Mouse (Mus musculus) testis, adult 2 months (tissue): ENCODE data around the gene Gcnt4. TPM values are rescaled to one million over a fixed set of nuclear protein-coding genes. Genes with fewer than 3 reads are reported as not detected.

Source experiments
- H3K27ac ChIP-seq: fragments of 200-500 bp; 2 replicates; pipeline ENCODE4 v1.5.1; 2012; ENCODE audit warnings: low read depth, low read length; ENCODE audit not compliant: control insufficient read depth, insufficient read depth
- H3K27me3 ChIP-seq: fragments of 200-500 bp; 2 replicates; pipeline ENCODE4 v1.6.1; 2012; ENCODE audit warnings: mild to moderate bottlenecking, low read length, moderate library complexity; ENCODE audit not compliant: control insufficient read depth, insufficient read depth
- H3K36me3 ChIP-seq: fragments of 200-500 bp; 2 replicates; pipeline ENCODE4 v1.6.1; 2012; ENCODE audit warnings: mild to moderate bottlenecking, low read length; ENCODE audit not compliant: control insufficient read depth, insufficient read depth
- H3K4me1 ChIP-seq: fragments of 200-500 bp; 2 replicates; pipeline ENCODE4 v1.6.1; 2012; ENCODE audit warnings: low read length; ENCODE audit not compliant: control insufficient read depth, insufficient read depth
- H3K4me3 ChIP-seq: fragments of 200-500 bp; 2 replicates; pipeline ENCODE4 v1.5.1; 2012; ENCODE audit warnings: low read depth, mild to moderate bottlenecking, low read length, moderate library complexity, mixed read lengths; ENCODE audit not compliant: control insufficient read depth
- CTCF ChIP-seq: fragments of 200-500 bp; IDR thresholded peaks from 2 replicates; pipeline ENCODE4 v1.5.1; 2012; ENCODE audit warnings: low read depth, mild to moderate bottlenecking, inconsistent platforms, low read length, moderate library complexity; ENCODE audit not compliant: control insufficient read depth, insufficient read depth, insufficient replicate concordance
- POLR2A ChIP-seq: fragments of 200-500 bp; IDR thresholded peaks from 2 replicates; pipeline ENCODE4 v1.6.1; 2012; ENCODE audit warnings: low read depth, mild to moderate bottlenecking, inconsistent platforms, low read length, moderate library complexity; ENCODE audit not compliant: control insufficient read depth
- polyA plus RNA-seq: library from polyadenylated mRNA; depleted of rRNA; stranded (reverse); fragments of >200 nt; gene quantifications from 2 replicates; pipeline ENCODE4 v1.2.3, GENCODE M21; 2012

The Gcnt4 gene
- polyA plus RNA-seq, 1 experiment = 1.4 TPM

DNA sequence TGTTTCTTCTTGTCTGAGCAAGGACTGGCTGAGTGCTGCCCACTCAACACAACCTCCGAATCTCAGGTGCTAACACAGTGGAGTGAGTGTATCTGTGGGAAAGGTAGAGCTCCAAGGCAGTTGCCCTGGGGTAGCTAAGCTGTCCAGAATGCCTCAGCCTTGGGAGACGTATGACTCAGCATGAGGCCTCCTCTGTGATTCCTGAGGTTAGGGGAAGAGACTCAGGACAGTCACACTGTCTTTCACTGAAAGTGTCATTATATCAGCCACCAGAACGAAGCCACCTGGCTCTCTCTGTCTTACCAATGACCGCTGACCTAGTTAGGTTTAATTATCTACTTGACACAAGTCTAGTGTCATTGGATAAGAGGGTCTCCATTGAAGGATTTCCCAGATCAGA lies 46.6 kb downstream of the Gcnt4 start:
- Histone ChIP-seq H3K27me3 (no peaks in the 10 kb centered on the region), H3K36me3 (no peaks in the 10 kb centered on the region), H3K4me1 (no peaks in the 10 kb centered on the region), H3K4me3 (no peak overlapping the region), H3K27ac (no peak overlapping the region)
- TF ChIP-seq POLR2A (no peak), CTCF (no peak)

DNA sequence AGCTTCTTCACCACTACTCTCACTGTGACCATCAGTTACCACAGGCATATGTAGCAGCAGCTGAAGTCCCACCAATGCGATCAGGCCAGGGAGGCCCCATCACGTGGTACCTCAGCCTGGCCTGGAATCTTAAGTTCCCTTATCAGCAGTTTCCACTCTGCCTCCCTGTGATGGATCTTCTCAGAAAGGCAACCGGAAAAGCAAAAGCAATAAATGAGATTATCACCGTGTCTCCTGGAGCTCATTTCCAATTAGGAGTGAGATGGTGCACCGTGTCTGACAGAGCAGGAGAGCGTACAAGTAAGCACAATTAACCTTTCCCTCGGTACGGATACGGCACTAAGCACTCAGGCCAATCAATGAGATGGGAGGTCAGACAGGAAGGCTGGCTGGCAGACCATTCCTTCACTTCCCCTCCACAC lies 47.4 kb downstream of the Gcnt4 start:
- no peaks in the 10 kb centered on the region for H3K27me3 ChIP-seq
- TF ChIP-seq CTCF (no peak), POLR2A (no peak)
- no peak overlapping the region for H3K4me3 ChIP-seq
- H3K4me1 ChIP-seq = no peaks in the 10 kb centered on the region
- no peaks in the 10 kb centered on the region for H3K36me3 ChIP-seq
- no peak overlapping the region for H3K27ac ChIP-seq

DNA sequence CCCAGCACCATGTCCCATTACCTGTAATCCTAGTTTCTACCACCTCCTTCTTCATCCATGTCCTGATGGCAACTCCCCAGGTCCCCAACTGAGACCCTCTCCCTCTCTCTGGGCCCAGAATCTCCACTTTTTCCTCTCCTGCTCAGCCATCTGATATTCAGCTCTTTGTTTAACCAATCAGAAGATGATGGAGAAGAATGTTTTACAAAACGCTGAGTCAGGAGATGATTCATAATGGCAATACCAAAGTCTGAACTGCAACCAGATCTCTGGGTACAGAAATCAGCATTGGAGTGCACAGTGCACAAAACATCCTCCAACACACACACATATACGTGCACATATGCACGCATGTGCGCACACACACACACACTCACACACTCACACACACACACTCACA lies 48.8 kb downstream of the Gcnt4 start:
- no peaks in the 10 kb centered on the region for H3K27me3 ChIP-seq
- H3K4me1 ChIP-seq = no peaks in the 10 kb centered on the region
- no peak for TF ChIP-seq POLR2A
- no peak for TF ChIP-seq CTCF
- no peak overlapping the region for H3K4me3 ChIP-seq
- no peaks in the 10 kb centered on the region for H3K36me3 ChIP-seq
- H3K27ac ChIP-seq = no peak overlapping the region

DNA sequence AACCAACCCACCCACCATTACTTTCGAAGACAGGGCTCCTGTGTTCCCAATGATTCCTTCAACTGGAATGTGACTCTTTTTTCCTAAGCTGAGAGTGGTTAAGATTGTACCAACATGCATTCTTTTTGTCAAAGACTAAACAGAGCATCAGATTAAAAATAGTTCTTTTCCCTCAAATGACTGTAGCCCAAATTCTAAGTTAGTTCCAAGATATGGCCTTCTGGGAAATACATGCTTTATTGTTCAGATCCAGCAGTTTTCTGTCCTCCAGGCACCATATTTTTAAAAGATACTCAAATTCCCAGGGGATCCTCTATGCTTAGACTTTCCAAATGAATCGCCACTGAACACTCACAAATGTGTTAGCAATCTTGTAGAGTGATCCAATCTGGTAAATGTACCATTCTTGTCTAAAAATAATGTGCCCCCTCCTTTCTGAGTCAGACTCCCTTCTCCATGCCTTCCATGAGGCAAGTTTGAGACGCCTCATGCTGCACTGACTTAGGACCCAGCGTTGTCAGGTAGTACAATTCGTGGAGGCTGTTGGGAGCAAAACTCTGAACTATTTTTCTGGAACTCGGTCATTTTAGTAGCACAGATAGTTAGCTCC lies 52.6 kb downstream of the Gcnt4 start:
- H3K4me3 ChIP-seq = no peak overlapping the region
- H3K27me3 ChIP-seq = no peaks in the 10 kb centered on the region
- H3K36me3 ChIP-seq = no peaks in the 10 kb centered on the region
- TF ChIP-seq CTCF (no peak), POLR2A (no peak)
- no peak overlapping the region for H3K27ac ChIP-seq
- no peaks in the 10 kb centered on the region for H3K4me1 ChIP-seq

DNA sequence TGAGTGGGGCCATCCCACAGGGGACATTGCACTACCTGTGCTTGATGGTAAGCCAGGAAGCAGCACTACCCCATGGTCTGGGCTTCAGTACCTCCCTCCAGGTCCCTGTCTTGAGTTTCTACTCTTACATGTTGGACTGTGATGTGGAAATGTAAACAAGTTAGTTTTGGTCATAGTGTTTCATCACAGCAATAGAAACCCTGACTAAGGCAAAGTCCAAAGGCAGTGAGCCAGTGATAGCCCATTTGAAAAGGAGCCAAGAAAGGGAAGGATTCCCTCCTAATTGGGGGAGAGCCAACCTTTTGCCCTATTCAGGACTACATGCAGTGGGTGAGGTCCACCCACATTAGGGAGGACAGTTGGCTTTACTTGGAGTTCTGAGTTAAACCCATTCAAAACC lies 56.1 kb downstream of the Gcnt4 start:
- peaks cover 19% of the 10 kb centered on the region for H3K4me1 ChIP-seq
- H3K27me3 ChIP-seq = no peaks in the 10 kb centered on the region
- TF ChIP-seq POLR2A (no peak), CTCF (no peak)
- no peaks in the 10 kb centered on the region for H3K36me3 ChIP-seq
- H3K27ac ChIP-seq = no peak overlapping the region
- H3K4me3 ChIP-seq = no peak overlapping the region

DNA sequence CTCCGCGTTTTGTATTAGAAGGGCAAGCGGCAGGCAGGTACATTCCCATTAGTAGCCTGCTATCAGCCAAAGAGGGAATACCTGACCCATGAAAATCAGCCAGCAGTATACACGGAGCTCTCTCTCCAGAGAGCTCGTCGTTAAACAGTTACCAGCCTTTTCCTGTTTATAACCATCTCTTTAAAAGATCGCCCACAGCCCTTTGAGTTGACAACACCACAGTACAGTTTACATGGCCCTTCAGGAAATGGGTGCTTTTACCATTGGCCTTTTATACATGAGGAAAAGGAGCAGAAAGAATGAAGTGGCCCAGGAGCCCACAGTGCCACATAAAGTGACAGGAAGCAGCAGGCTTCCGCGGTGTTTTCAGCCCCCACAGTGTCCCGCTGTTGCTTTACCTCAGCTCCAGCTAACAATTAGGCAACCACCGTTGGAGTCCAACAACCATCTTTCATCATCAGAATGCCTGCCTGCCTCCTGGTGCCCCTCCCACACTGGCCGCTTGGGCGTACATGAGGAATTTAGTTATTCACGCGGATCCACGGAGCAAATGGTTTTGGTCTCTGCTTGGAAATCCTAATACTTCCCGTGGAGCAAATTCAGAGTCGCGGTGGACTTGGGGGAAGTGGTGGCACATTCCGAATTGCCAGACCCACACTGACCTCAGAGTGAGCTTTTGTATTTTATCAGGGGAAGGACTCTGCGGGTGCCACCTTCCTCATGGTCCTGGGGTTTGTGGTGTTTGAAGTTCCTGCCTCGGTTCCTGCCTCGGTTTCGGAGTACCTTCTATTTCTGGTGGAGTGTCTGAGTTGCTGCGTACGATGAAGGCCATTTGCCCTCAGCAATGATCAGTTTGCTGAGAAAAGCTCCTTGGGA lies 59.0 kb downstream of the Gcnt4 start:
- no peaks in the 10 kb centered on the region for H3K27me3 ChIP-seq
- no peaks in the 10 kb centered on the region for H3K36me3 ChIP-seq
- no peak overlapping the region for H3K27ac ChIP-seq
- TF ChIP-seq POLR2A = no peak
- no peak for TF ChIP-seq CTCF
- peak overlapping the region; percentile 56 for H3K4me3 ChIP-seq
- H3K4me1 ChIP-seq = peaks cover 19% of the 10 kb centered on the region

DNA sequence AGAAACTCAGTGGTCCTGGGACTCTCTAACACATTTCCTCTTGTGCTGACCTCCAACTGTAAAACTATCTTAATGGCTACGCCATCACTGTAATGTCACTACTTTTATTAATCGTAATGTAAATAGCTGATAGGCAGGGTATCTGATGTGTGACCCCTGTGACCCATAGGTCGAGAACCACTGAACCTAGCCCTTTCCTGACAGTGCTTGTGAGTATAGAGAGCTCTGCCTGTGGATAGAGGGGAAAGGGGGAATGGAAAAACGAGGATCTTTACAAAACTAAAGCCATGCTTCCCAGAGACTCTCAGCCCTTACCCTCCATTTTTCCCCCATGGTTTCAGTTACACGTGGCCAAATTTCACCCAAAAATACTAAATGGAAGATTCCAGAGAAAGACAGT lies 60.2 kb downstream of the Gcnt4 start:
- Histone ChIP-seq H3K36me3 (no peaks in the 10 kb centered on the region), H3K27me3 (no peaks in the 10 kb centered on the region), H3K27ac (no peak overlapping the region), H3K4me1 (peaks cover 21% of the 10 kb centered on the region), H3K4me3 (no peak overlapping the region)
- TF ChIP-seq POLR2A (no peak), CTCF (no peak)
